Mouse (Mus musculus): ENCODE data around the gene Zfp951. TPM values are rescaled to one million over a fixed set of nuclear protein-coding genes. Genes with fewer than 3 reads are reported as not detected.
"Not testable (repeated sequence)": the region's sequence is repeated elsewhere in the genome, so short reads cannot be mapped to it uniquely, and the experiment has no call there.

Gene Zfp951
- polyA plus RNA-seq (2012; rRNA removed), result 0.08 TPM in 1 of 2 replicates, not detected in the other

DNA sequence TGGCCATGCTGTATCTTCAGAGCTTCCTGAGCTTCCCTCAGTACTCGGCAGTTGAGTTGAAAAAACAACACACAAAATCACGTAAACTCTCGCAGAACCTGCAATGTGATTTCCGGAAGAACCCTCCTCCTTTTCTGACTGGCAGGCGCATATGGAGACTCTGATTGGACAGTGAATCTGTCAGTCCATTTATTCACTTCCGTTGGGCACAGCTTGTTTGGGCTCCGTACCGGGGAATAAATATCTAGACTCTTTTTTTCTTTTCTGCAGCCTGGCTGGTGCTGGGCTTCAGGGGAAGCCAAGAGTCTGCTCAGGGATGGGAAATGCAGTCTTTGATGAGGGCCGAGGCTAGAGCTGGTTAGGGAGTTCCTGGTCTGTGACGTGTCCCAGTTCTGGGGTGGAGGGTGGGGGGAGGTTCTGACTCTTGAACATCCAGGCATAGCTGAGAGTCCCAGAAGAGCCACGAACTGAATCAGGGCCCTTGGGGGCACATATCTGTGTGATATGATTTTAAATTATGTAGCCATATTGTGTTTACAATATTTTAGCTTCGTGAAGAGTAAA, at the start of gene Zfp951:
TSS of gene Zfp951 (minus strand) at position 109 of the 564 bp plus-strand sequence.
- WGBS, result 40% methylated on average over 11 of the region's 12 CpGs
- not testable (repeated sequence) for H3K4me1 ChIP-seq (ENCODE audit: control insufficient read depth, insufficient read depth, insufficient read length, low read length); H3K27me3 ChIP-seq (ENCODE audit: control insufficient read depth, insufficient read depth, low read length)

DNA sequence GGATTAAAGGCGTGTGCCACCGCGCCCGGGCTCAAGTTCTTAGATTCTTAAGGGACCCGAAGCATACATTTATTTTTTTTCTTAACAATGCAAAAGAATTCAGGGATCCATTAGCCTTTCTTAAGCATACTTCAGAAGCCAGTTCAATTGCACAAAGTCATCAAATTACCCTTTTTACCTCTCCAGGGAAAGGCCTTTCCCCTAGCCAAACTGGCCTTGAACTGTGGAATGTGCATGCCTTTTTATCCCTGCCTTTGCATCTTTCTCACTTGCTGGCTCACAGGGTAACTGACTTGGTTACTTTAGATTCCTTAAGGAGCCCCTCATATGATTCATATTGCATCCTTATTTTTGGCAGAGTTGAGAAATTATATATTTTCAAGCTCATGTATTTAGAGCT, 46.7 kb upstream of the Zfp951 start:
- not testable (repeated sequence) for H3K4me1 ChIP-seq (ENCODE audit: control insufficient read depth, insufficient read depth, insufficient read length, low read length); H3K27me3 ChIP-seq (ENCODE audit: control insufficient read depth, insufficient read depth, low read length)
- WGBS, result 92% methylated on average over 5 of the region's 5 CpGs

More for the DNA sequence above, at the start of gene Zfp951:
- Histone ChIP-seq H3K4me3 (ENCODE audit: low read depth, low read length) (peak within 1 kb of the TSS; percentile 67), H3K27ac (ENCODE audit: insufficient read depth, low read depth, low read length) (peak within 1 kb of the TSS; percentile 62; the same call in 1 of the 2 replicates)
- not testable (repeated sequence) for H3K36me3 ChIP-seq (ENCODE audit: control insufficient read depth, insufficient read depth, low read length)

DNA sequence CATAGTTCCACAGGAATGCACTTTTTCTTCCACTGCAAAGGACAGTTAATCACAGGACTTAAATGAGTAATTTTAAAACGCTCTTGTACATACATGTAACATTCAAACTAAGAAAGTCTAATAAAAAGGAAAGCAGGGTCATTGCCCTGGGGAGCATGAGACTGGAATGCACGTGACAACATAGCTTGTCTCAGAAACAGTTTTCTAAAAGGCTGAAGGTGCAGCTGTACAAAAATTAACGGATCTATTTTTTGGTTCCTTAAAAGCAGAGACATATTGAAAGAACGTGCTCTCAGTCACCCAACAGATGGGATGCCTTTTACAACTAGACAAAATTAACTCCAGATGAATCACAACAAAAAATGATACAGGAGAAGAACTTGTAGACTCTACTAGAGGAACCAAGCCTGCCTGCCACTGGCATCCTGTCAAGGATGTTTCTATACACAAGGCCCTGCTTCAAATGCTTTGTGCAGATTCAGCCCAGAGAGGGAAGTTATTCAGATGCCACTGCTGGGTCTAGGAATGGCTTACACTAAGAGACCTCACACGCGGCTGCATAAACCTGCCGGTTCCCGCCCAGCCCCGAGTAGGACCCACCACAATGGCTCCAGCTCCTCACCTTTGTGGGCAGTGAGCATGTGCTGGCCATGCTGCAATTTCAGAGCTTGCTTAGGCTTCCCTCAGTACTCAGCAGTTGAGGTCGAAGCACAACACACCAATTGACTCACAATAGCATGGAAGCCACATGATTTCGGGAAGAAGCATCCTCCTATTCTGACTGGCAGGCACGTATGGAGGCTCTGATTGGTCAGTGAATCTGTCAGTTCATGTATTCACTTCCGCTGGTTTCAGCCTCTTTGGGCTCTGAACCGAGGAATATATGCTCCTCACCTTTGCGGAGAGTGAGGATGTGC, 567 bp downstream of the Zfp951 start:
- Histone ChIP-seq H3K27ac (ENCODE audit: insufficient read depth, low read depth, low read length) (peak overlapping the region; percentile 62; the same call in 1 of the 2 replicates), H3K4me3 (ENCODE audit: low read depth, low read length) (peak overlapping the region; percentile 67)
- not testable (repeated sequence) for H3K27me3 ChIP-seq (ENCODE audit: control insufficient read depth, insufficient read depth, low read length); H3K36me3 ChIP-seq (ENCODE audit: control insufficient read depth, insufficient read depth, low read length); H3K4me1 ChIP-seq (ENCODE audit: control insufficient read depth, insufficient read depth, insufficient read length, low read length)
- WGBS, result 45% methylated on average over 10 of the region's 15 CpGs

More for the DNA sequence above, 46.7 kb upstream of the Zfp951 start:
- not testable (repeated sequence) for H3K36me3 ChIP-seq (ENCODE audit: control insufficient read depth, insufficient read depth, low read length); H3K4me3 ChIP-seq (ENCODE audit: low read depth, low read length); H3K27ac ChIP-seq (ENCODE audit: insufficient read depth, low read depth, low read length)

DNA sequence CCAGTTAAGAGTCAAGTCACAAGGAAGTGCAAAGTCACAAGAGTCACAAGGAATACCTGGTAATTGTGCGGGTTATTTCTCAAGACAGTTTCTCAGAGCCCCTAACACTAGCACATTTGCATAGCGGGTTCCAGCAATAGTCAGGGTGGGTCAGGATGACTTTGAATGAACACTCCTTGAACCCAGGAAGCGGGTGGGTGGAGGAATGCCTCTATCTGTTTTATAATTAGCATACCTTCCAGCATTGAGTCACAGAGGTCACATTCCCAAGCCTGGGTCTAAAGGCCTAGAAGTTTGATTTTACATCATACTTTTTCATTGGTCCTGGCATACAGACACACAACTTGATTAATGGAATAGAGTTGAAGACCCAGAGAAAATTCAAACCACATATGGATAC, 5.3 kb downstream of the Zfp951 start:
- H3K36me3 ChIP-seq (ENCODE audit: control insufficient read depth, insufficient read depth, low read length); H3K27me3 ChIP-seq (ENCODE audit: control insufficient read depth, insufficient read depth, low read length); H3K4me1 ChIP-seq (ENCODE audit: control insufficient read depth, insufficient read depth, insufficient read length, low read length); H3K27ac ChIP-seq (ENCODE audit: insufficient read depth, low read depth, low read length); H3K4me3 ChIP-seq (ENCODE audit: low read depth, low read length): not testable (repeated sequence)
- 88% methylated on average over 3 of the region's 3 CpGs for WGBS

DNA sequence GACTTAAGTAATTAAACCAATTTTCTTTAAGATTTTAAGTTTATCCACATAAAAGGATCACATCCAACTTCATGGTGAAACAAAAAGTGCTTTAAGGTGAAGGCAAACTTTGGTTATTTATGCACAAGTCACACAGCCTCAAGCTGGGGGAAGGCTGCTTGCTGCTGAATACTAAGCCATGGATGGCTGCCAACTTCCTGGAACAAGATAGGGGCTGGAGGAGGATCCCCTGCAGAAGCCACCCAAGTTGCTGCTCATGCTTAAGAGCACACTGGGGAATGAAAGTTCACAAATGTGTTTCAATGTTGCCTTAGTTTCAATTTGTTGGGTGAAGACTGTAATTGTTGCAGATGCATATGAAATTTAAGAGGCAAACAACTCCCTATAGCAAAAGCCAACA, 26.5 kb downstream of the Zfp951 start:
- TF ChIP-seq POLR2A (IDR thresholded peaks at IDR 0.05; ENCODE audit: low read depth, low read length), result no peak
- no peak for TF ChIP-seq CTCF (IDR thresholded peaks at IDR 0.05; ENCODE audit: extremely low read depth, insufficient read length, insufficient replicate concordance, low read depth, low read length)
- Histone ChIP-seq H3K27ac (ENCODE audit: insufficient read depth, low read depth, low read length) (no peak overlapping the region), H3K4me3 (ENCODE audit: low read depth, low read length) (no peak overlapping the region)

DNA sequence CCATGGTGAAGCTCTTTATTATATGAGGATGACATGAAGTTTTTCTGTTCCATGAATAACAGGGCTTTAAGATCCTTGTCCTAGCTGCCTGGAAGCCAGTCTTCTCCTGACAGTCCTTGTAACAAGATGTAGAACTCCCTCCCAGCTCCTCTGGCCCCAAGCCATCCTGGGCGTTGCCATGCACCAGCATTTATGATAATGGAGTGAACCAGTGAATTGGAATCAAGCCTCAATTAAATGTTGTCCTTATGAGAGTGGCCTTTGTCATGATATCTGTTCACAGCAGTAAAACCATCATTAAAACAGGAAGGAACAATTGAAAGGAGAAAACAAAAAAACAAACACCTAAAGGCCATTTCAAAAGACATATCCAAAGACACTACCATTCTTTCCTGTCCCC, 30.3 kb downstream of the Zfp951 start:
- Histone ChIP-seq H3K4me3 (ENCODE audit: low read depth, low read length) (no peak overlapping the region), H3K36me3 (ENCODE audit: control insufficient read depth, insufficient read depth, low read length) (no peaks in the 10 kb centered on the region), H3K4me1 (ENCODE audit: control insufficient read depth, insufficient read depth, insufficient read length, low read length) (no peaks in the 10 kb centered on the region), H3K27me3 (ENCODE audit: control insufficient read depth, insufficient read depth, low read length) (no peaks in the 10 kb centered on the region), H3K27ac (ENCODE audit: insufficient read depth, low read depth, low read length) (no peak overlapping the region)
- 64% methylated on average over 1 of the region's 1 CpGs for WGBS
- TF ChIP-seq CTCF (IDR thresholded peaks at IDR 0.05; ENCODE audit: extremely low read depth, insufficient read length, insufficient replicate concordance, low read depth, low read length), result no peak
- TF ChIP-seq POLR2A (IDR thresholded peaks at IDR 0.05; ENCODE audit: low read depth, low read length), result no peak

More for the DNA sequence above, 26.5 kb downstream of the Zfp951 start:
- no peaks in the 10 kb centered on the region for H3K4me1 ChIP-seq (ENCODE audit: control insufficient read depth, insufficient read depth, insufficient read length, low read length)
- no peaks in the 10 kb centered on the region for H3K27me3 ChIP-seq (ENCODE audit: control insufficient read depth, insufficient read depth, low read length)
- no peaks in the 10 kb centered on the region for H3K36me3 ChIP-seq (ENCODE audit: control insufficient read depth, insufficient read depth, low read length)

DNA sequence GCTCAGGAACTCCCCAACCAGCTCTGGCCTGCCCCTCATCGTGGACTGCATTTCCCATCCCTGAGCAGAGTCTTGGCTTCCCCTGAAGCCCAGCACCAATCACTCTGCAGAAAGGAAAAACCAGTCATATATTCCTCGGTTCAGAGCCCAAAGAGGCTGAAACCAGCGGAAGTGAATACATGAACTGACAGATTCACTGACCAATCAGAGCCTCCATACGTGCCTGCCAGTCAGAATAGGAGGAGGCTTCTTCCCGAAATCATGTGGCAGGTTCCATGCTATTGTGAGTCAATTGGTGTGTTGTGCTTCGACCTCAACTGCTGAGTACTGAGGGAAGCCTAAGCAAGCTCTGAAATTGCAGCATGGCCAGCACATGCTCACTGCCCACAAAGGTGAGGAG, 89.7 kb downstream of the Zfp951 start:
- H3K4me1 ChIP-seq (ENCODE audit: control insufficient read depth, insufficient read depth, insufficient read length, low read length); H3K36me3 ChIP-seq (ENCODE audit: control insufficient read depth, insufficient read depth, low read length); H3K27ac ChIP-seq (ENCODE audit: insufficient read depth, low read depth, low read length); H3K27me3 ChIP-seq (ENCODE audit: control insufficient read depth, insufficient read depth, low read length); H3K4me3 ChIP-seq (ENCODE audit: low read depth, low read length): not testable (repeated sequence)
- WGBS, result 73% methylated on average over 6 of the region's 6 CpGs

Other genes with a start within 250 kb of the Zfp951 start
- gene Abcg3, start 122.6 kb upstream of the Zfp951 start, polyA plus RNA-seq (2012; rRNA removed), result 0.19 and 0.52 TPM in 2 replicates